8 mouse cellular contexts compared by ENCODE assay signal in the genomic region with DNA sequence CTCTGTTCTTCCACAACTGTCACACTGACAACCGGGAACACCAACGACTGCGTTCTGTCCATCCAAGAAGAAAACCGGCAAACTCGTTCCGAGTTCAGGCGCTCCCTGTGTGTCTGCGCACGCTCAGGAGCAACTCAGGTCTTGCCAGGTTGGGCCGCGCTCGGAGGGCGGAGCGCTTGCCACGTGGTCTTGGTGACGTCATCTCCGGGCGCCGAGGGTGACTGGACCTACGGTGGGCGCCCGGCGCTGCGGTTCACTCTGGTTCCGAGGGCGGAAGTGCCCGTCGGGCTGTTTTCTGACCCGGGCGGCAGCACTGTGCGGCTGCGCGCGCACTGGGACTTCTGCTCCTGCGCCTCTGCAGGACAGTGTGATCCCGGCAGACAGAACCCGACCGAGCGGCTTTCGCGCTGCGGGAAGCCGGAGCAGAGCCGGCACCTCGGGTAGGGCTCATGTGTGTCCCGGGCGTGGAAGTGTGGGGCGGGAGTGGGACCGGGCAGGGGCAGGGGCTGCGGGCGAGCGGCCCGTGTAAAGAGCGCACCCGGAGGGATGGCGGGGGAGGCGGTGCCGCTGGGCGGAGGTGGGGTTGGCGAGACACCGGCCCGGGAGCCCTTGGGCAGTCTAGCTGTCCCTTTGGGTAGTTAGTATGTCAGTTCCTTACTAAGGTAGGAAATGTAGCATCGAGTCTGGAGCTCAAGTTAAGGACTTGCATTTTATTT. TPM values are rescaled to one million over a fixed set of nuclear protein-coding genes. Genes with fewer than 3 reads are reported as not detected.
DNase-seq lines count a peak whose midpoint lies in the region; ATAC-seq and TF ChIP-seq lines count a peak whose summit lies in the region.

TSS of gene Atg5 (plus strand) at position 214 of the 716 bp plus-strand sequence.

- peak within 1 kb of the TSS; percentile 78 for H3K4me2 ChIP-seq in forebrain, postnatal 0 days (ENCODE audit: low read depth)
- H3K4me2 ChIP-seq in lung, embryonic 15.5 days: peak within 1 kb of the TSS; percentile 75

- H3K27ac ChIP-seq in MEL (ENCODE audit: control insufficient read depth, low read depth, low read length): peak within 1 kb of the TSS; percentile 78
- peak within 1 kb of the TSS; percentile 29; the same call in 1 of the 2 replicates for H3K27ac ChIP-seq in cerebellum, adult 2 months (ENCODE audit: insufficient read depth, low read length)
- peak within 1 kb of the TSS; percentile 75 for H3K27ac ChIP-seq in forebrain, postnatal 0 days (ENCODE audit: low read depth, low read length)
- peak within 1 kb of the TSS; percentile 95 for H3K27ac ChIP-seq in lung, embryonic 15.5 days

- TF ChIP-seq CTCF in MEL (IDR thresholded peaks at IDR 0.05 in 2 of 3, conservative IDR thresholded peaks at IDR 0.05 in 1 of 3; ENCODE audit: control insufficient read depth in 1 of 3, insufficient read depth in 1 of 3, low read depth in 2 of 3, low read length in 3 of 3, poor library complexity in 1 of 3, severe bottlenecking in 1 of 3): no peak
- TF ChIP-seq CTCF in cerebellum, adult 2 months (IDR thresholded peaks at IDR 0.05; ENCODE audit: borderline replicate concordance, insufficient read depth, low read depth, low read length): no peak
- TF ChIP-seq CTCF in forebrain, postnatal 0 days (IDR thresholded peaks at IDR 0.05; ENCODE audit: low read depth): peak; percentile 65

- peaks cover 0 to 10% of the 10 kb centered on the region in 2 experiments; a peak in 2 of 4 replicates for H3K36me3 ChIP-seq in MEL (ENCODE audit: control insufficient read depth in 1 of 2, insufficient read depth in 2 of 2, low read length in 2 of 2)
- no peaks in the 10 kb centered on the region for H3K36me3 ChIP-seq in forebrain, postnatal 0 days (ENCODE audit: insufficient read depth)
- no peaks in the 10 kb centered on the region for H3K36me3 ChIP-seq in lung, embryonic 15.5 days

- DNase-seq in MEL (ENCODE audit: low read depth, low spot score): peak; percentile 99
- peak; percentile 97 to 98 for DNase-seq in cerebellum, adult 2 months
- peak; percentile 99 for DNase-seq in forebrain, postnatal 0 days
- DNase-seq in heart, postnatal 4 days: peak; percentile 100
- peak; percentile 96 to 98 for DNase-seq in layer of hippocampus, adult 8-10 months (ENCODE audit: low spot score in 2 of 2)
- DNase-seq in ovary, adult 18-20 months (ENCODE audit: low spot score): peak; percentile 97
- peak; percentile 96 for DNase-seq in thymus, postnatal 0 days (ENCODE audit: low spot score)

- H3K27me3 ChIP-seq in MEL (ENCODE audit: control insufficient read depth in 1 of 2, insufficient read depth in 2 of 2, low read length in 2 of 2): no peaks in the 10 kb centered on the region
- H3K27me3 ChIP-seq in cerebellum, adult 2 months (ENCODE audit: control insufficient read depth, insufficient read depth, low read length): no peaks in the 10 kb centered on the region
- H3K27me3 ChIP-seq in forebrain, postnatal 0 days (ENCODE audit: insufficient read depth, low read length): no peaks in the 10 kb centered on the region
- no peaks in the 10 kb centered on the region for H3K27me3 ChIP-seq in lung, embryonic 15.5 days

- peak; percentile 98 for ATAC-seq in forebrain, postnatal 0 days
- peak; percentile 96 for ATAC-seq in lung, embryonic 15.5 days (ENCODE audit: borderline replicate concordance, extremely low read depth, low FRiP score, low TSS enrichment)

- H3K4me1 ChIP-seq in MEL (ENCODE audit: control insufficient read depth in 1 of 2, insufficient read depth in 2 of 2, low read length in 2 of 2): peaks cover 0 to 13% of the 10 kb centered on the region in 2 experiments; a peak in 3 of 4 replicates
- no peaks in the 10 kb centered on the region; the same call in 1 of the 2 replicates for H3K4me1 ChIP-seq in cerebellum, adult 2 months (ENCODE audit: control insufficient read depth, insufficient read depth, low read length)
- H3K4me1 ChIP-seq in forebrain, postnatal 0 days (ENCODE audit: insufficient read depth): peaks cover 9% of the 10 kb centered on the region
- H3K4me1 ChIP-seq in lung, embryonic 15.5 days: peaks cover 29% of the 10 kb centered on the region

- under 1% methylated on average over 63 of the region's 63 CpGs for WGBS in cerebellum, adult 2 months
- WGBS in forebrain, postnatal 0 days: under 1% methylated on average over 63 of the region's 63 CpGs
- WGBS in lung, embryonic 15.5 days: under 1% methylated on average over 62 of the region's 63 CpGs

- TF ChIP-seq EP300 in MEL (IDR thresholded peaks at IDR 0.05; ENCODE audit: low read depth in 1 of 2, low read length in 2 of 2): no peak; a peak in 1 of 4 replicates

- peak within 1 kb of the TSS; percentile 99 for H3K9ac ChIP-seq in MEL (ENCODE audit: control insufficient read depth, low read depth, low read length, poor library complexity, severe bottlenecking)
- peak within 1 kb of the TSS; percentile 80 for H3K9ac ChIP-seq in forebrain, postnatal 0 days
- H3K9ac ChIP-seq in lung, embryonic 15.5 days: peak within 1 kb of the TSS; percentile 95

- peak; percentile 92 to 95 for TF ChIP-seq POLR2A in MEL (IDR thresholded peaks at IDR 0.05; ENCODE audit: control insufficient read depth in 1 of 2, insufficient read depth in 1 of 2, low read depth in 1 of 2, low read length in 2 of 2, poor library complexity in 1 of 2)
- peak; percentile 66; the same call in 1 of the 2 replicates for TF ChIP-seq POLR2A in cerebellum, adult 2 months (IDR thresholded peaks at IDR 0.05; ENCODE audit: borderline replicate concordance, insufficient read depth, low read length)

- peak within 1 kb of the TSS; percentile 84 to 93 for H3K4me3 ChIP-seq in MEL (ENCODE audit: control insufficient read depth in 1 of 2, insufficient read depth in 1 of 2, low read depth in 2 of 2, low read length in 2 of 2)
- H3K4me3 ChIP-seq in cerebellum, adult 2 months (replicated peaks; ENCODE audit: insufficient read depth, low read depth, low read length): peak within 1 kb of the TSS; percentile 90
- H3K4me3 ChIP-seq in forebrain, postnatal 0 days (ENCODE audit: low read depth, low read length): peak within 1 kb of the TSS; percentile 99
- peak within 1 kb of the TSS; percentile 91 for H3K4me3 ChIP-seq in lung, embryonic 15.5 days

- H3K79me2 ChIP-seq in MEL (ENCODE audit: control insufficient read depth, insufficient read depth, low read length, poor library complexity): peaks cover 29% of the 10 kb centered on the region

- TF ChIP-seq RAD21 in MEL (IDR thresholded peaks at IDR 0.05; ENCODE audit: low read depth, low read length): no peak

- no peaks in the 10 kb centered on the region for H3K9me3 ChIP-seq in MEL (replicated peaks; ENCODE audit: insufficient read depth, low read length)
- H3K9me3 ChIP-seq in forebrain, postnatal 0 days (ENCODE audit: low read length): no peaks in the 10 kb centered on the region
- H3K9me3 ChIP-seq in lung, embryonic 15.5 days: no peaks in the 10 kb centered on the region

TF ChIP-seq in MEL, 35 proteins besides CTCF, POLR2A, EP300 and RAD21 (continues in another document):
- peak; percentile 88 for TF ChIP-seq SIN3A (IDR thresholded peaks at IDR 0.05; ENCODE audit: low read length)
- no peak for TF ChIP-seq SMC3 (IDR thresholded peaks at IDR 0.05; ENCODE audit: low read depth, low read length)
- TF ChIP-seq MYB (IDR thresholded peaks at IDR 0.05; ENCODE audit: low read depth, low read length): no peak
- peak; percentile 81; the same call in 1 of the 2 replicates for TF ChIP-seq TBP (IDR thresholded peaks at IDR 0.05; ENCODE audit: low read depth, low read length)
- TF ChIP-seq USF2 (IDR thresholded peaks at IDR 0.05; ENCODE audit: borderline replicate concordance in 1 of 2, insufficient read depth in 1 of 2, low read depth in 1 of 2, low read length in 2 of 2): peak in 1 of 2 experiments; percentile 83; a peak in 3 of 4 replicates
- TF ChIP-seq MYC (IDR thresholded peaks at IDR 0.05; ENCODE audit: low read depth, low read length): peak; percentile 91; the same call in 1 of the 2 replicates
- TF ChIP-seq TAL1 (IDR thresholded peaks at IDR 0.05; ENCODE audit: low read length): no peak
- TF ChIP-seq ELF1 (IDR thresholded peaks at IDR 0.05; ENCODE audit: low read depth, low read length): peak; percentile 93
- TF ChIP-seq MXI1 (IDR thresholded peaks at IDR 0.05; ENCODE audit: low read depth, low read length): peak; percentile 95
- TF ChIP-seq UBTF (IDR thresholded peaks at IDR 0.05; ENCODE audit: borderline replicate concordance, insufficient read depth, low read depth, low read length): 0 out of 2 replicates have a peak, but pooled peaks have one; percentile 30
- TF ChIP-seq MAFK (IDR thresholded peaks at IDR 0.05; ENCODE audit: borderline replicate concordance, low read depth, low read length): no peak
- TF ChIP-seq JUND (IDR thresholded peaks at IDR 0.05; ENCODE audit: low read depth, low read length): peak; percentile 47; the same call in 1 of the 2 replicates
- peak; percentile 54; the same call in 1 of the 2 replicates for TF ChIP-seq ETS1 (IDR thresholded peaks at IDR 0.05; ENCODE audit: low read depth, low read length)
- no peak for TF ChIP-seq GABPA (IDR thresholded peaks at IDR 0.05; ENCODE audit: low read depth, low read length)
- TF ChIP-seq MAZ (IDR thresholded peaks at IDR 0.05; ENCODE audit: low read depth, low read length): no peak; the same call in 1 of the 2 replicates
- no peak for TF ChIP-seq ZKSCAN1 (IDR thresholded peaks at IDR 0.05; ENCODE audit: low read depth, low read length)
- 0 out of 2 replicates have a peak, but pooled peaks have one; percentile 35 for TF ChIP-seq RCOR1 (IDR thresholded peaks at IDR 0.05; ENCODE audit: low read depth, low read length)
- peak; percentile 98 for TF ChIP-seq USF1 (IDR thresholded peaks at IDR 0.05; ENCODE audit: low read depth, low read length)
- TF ChIP-seq GATA1 (IDR thresholded peaks at IDR 0.05; ENCODE audit: low read depth, low read length): no peak
- peak; percentile 84 for TF ChIP-seq NRF1 (IDR thresholded peaks at IDR 0.05; ENCODE audit: insufficient read depth, low read depth, low read length, poor library complexity, severe bottlenecking)
- no peak for TF ChIP-seq E2F4 (IDR thresholded peaks at IDR 0.05; ENCODE audit: borderline replicate concordance, low read depth, low read length)

RNA-seq across cellular contexts. Expression of gene Atg5, which starts in this region (rescaled TPM):
- total RNA-seq in MEL (2012; rRNA removed): 25.0 and 28.8 TPM in 2 replicates
- 10 to 100 TPM in 1 of 2 experiments, not detected in 1; 30.2 TPM for polyA plus RNA-seq in MEL (2012; ENCODE audit: insufficient read depth in 1 of 2, insufficient read length in 2 of 2, low read depth in 1 of 2, low replicate concordance in 2 of 2, missing spikeins in 1 of 2)
- 19.6 and 21.2 TPM in 2 replicates for polyA plus RNA-seq in cerebellum, adult 2 months (2012; rRNA removed)
- total RNA-seq in forebrain, postnatal 0 days (2014; rRNA removed): 27.7 and 37.5 TPM in 2 replicates
- polyA plus RNA-seq in forebrain, postnatal 0 days (2015; fragmentation: Nextera tagmentation; extraction: Ambion mirVana): 44.6 and 50.3 TPM in 2 replicates
- 10 to 100 TPM; 15.6 to 15.7 TPM for total RNA-seq in heart, postnatal 4 days (2021)
- 10 to 100 TPM; 18.1 to 20.9 (median 19.2) TPM for total RNA-seq in layer of hippocampus, adult 8-10 months (2022)
- polyA plus RNA-seq in lung, embryonic 15.5 days (2015; fragmentation: Nextera tagmentation; extraction: Ambion mirVana): 47.4 and 51.6 TPM in 2 replicates
- polyA plus RNA-seq in thymus, postnatal 0 days (2015; fragmentation: Nextera tagmentation; extraction: Ambion mirVana): 49.7 and 54.7 TPM in 2 replicates

Comparison
In these comparisons a context has a peak if more than half of its experiments do, and no peak if none do; other contexts are left out.
1. Peak in every context shown above with its lines: DNase-seq, ATAC-seq, H3K4me3 ChIP-seq and H3K27ac ChIP-seq.
2. H3K27ac ChIP-seq: peak in every context shown above with its lines; median percentile 95 in lung, embryonic 15.5 days; 78 in MEL; 75 in forebrain, postnatal 0 days; 29 in cerebellum, adult 2 months.